Mouse (Mus musculus): ENCODE measurements at regions not wholly inside any gene's neighbourhood (a gene's known extent, or its start where the extent isn't known, plus 50 kb on each side); places are given as distances from the start of the nearest gene placed in this dataset.

DNA sequence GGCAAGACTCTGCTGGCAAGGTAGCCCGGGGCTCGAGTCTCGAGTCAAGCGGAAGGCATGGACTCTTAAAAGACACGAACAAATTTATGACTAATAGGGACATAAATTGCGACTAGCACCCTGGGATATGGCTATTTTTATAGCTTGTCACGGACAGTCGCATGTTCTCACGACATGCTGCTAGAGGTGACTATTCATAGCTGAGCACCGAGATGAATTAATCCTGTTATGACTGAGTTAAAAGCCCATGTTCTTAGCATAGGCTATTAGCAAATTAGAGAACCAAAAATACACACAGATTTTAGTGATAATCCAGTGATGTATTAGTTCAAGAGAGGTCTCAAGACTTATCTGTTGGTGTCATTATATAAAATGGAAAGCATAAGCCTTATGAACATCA, 539.2 kb downstream of the Gm19410 start:
- no peak for DNase-seq (ENCODE audit: low spot score in 2 of 2)

DNA sequence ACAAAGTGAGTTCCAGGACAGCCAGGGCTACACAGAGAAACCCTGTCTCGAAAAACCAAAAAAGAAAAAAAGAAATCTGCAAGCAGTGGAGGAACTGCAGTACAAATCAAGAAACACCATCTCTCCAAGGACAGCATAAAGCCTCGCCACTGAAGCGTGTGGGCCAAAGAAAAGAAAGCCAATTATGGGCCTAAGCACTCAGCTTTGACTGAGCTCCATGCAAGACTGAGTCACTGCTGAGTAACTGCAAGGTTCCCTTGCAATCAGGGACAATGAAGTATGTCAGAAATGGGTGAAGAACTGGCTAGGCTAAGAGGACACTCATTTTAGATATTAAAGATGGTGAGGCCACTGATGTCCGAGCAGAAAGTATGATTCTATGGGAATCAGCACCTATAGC, 540.7 kb downstream of the Gm19410 start:
- no peak for DNase-seq (ENCODE audit: low spot score in 2 of 2)

DNA sequence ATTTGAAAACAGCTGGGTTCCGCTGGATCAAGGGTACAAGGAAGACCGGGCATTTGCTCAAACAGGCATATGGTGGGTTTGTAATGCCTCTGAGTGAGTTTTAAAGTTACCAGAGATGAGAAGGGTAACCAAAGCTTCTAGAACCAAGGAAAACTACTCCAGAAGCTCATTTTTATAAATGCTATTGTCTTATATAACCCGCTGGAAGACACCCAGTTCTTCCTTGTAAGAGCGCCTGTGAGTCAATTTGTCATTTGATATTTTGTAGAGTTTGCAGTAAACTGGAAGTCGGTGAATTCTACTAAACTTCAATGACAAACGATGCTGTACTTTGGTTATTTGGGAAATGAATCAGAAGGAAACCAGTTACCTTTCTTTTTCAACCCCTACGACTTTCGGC, 541.9 kb downstream of the Gm19410 start:
- no peak for DNase-seq (ENCODE audit: low spot score in 2 of 2)

DNA sequence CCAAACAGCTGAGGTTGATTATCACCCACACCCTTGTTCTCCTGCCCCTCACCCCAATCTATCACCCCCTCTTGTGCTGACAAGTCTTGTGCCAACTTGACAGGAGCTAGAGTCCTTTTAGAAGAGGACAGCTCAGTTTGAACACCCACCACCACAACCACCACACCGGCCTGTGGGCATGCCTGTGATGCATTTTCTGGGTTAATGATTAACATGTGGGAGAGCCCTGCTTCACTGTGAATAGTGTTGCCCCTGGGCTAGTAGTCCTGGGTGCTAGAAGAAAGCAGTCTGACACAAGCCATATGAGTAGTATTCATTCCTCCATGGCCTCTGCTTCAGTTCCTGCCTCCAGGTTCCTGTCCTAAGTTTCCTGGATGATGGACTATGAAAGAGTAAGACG, 542.5 kb downstream of the Gm19410 start:
- no peak for DNase-seq (ENCODE audit: low spot score in 2 of 2)

DNA sequence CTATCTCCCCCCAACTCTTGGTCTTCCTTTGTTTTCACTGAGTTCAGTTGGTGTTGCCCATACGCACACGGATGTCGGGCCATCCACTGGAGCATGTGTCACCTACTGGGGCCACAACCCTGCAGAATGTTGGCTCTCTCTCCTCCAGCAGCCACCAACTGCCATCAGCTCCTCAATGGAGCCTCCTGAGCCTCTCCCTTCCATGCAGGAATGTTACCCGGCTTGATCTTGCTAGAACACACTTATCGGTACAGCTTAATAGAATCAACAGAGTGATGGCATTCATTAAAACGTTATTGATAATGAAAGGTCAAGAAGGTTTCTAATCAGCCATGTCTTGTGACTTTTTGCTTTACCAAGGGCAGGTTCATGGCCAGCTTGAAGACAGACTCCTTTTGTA, 543.7 kb downstream of the Gm19410 start:
- DNase-seq (ENCODE audit: low spot score in 2 of 2) = no peak

DNA sequence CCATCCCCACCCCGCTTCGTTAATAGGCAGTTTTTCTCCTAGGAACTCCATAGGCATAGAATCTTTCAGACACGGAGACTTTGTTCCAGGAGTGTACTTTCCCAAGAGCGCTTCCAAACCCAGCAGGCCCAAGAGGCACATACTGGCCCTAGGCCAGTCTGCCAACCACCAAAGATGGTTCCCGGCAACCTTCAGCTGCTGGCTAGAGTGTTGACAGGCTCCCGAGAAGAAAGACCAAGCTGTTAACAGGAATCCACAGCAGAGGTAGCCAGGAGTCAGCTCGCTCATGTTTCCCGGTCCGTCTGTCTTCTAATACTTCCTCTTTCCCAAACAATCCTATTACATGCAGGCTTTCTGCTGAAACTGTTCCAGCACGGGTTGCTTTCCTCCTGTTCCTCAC, 544.4 kb downstream of the Gm19410 start:
- no peak for DNase-seq (ENCODE audit: low spot score in 2 of 2)

DNA sequence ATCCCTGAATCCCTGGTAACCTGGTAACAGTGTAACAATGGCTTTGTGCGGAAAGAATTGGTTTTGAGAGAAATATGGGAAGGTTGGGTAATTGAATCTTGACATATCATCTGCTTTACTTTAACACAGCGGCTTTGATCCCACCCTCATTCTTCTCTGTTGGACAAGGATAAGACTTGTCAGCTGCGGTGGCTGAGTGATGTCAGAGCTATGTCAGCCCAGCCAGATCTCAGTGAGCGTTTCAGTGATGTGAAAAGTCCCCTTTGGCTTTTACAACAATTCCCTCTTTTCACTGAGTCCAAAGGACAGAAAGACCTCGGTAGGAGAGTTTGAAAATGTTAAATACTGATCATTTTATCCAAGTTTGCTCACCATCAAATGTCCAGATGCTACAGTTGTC, 546.1 kb downstream of the Gm19410 start:
- no peak for DNase-seq (ENCODE audit: low spot score in 2 of 2)

DNA sequence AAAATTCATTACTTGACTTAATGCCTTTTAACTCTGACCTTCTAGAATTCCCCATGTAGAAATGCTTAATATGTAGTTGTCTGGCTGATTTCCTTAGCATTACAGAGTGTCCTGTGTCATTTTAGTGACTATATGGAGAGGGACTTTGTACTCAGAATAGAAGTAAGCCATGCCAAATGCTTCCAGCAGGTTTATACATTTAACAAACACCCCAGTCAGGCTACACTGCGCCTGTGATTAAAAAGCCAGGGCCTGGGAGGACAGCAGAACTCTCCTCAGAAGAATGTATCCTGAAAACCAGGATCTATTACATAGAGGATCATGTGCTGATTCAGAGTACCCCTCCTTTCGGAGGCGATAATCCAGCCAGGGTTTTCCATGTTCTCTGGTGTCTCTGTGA, 547.4 kb downstream of the Gm19410 start:
- DNase-seq (ENCODE audit: low spot score in 2 of 2) = no peak

DNA sequence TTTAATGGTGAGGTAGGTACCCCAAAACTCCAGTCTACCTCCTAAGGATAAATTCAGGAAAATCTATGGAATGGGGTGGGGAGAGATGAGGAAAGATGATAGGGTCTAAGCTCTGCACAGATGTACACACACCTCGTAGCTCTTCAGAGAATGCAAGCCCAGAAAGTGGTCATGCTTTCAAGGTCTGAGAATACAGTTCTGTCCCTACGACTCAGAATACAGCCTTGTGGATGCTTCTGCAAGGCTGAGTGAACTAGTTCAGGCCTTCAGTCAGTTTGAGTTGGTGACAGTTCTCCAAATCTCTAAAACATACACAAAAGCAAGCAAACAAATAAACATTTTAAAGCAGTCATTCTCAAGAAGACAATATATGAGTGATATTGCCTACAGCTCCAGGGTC, 552.8 kb downstream of the Gm19410 start:
- no peak for DNase-seq (ENCODE audit: low spot score in 2 of 2)

DNA sequence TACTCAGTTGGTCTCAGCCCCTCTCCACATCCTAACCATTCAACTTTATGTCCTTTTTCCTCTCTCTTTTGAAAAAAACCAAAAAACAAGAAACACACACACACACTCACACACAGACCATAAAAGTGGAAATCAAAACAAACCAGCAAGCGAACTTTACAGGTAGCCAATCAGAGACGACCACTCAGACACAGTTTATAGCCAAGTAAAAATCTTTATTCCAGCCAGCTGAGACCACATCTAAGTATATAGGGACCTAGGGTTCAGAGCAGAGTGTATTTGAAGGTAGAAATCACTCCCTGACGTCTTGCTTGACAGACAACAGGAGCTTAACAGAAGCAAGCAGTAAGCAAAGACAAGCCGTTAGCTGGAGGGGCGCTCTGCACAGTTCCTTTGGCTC, 553.3 kb downstream of the Gm19410 start:
- no peak for DNase-seq (ENCODE audit: low spot score in 2 of 2)

DNA sequence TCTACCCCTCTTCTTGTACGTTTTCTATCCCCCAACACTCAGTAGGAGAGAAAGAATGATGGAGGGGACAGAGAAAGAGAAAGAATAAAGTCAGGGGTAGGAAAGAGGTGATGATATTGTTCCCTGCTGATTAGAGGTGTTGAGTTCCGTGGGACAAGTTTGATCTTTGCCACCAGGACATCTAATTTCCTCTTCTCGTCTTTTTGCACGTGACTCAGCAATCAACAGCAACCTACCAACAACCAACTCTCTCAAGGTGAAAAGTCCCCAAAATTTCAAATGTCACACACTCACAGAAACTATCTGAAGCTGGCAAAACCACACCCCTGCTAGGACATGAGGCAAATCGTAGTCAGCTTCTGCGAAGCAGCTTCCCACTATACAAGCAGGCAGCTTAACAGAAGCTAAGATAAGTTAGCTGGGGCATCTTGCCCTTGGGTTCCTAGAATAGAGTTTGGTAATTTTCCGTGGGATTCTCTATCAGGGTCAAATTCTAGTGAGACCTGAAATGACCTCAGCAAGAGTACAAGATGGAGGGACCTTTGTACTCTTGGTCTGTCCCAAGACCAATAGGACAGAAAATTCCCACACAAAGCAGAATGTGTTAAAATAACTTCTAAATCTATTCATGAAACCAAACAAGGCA, 553.8 kb downstream of the Gm19410 start:
- DNase-seq (ENCODE audit: low spot score in 2 of 2) = no peak

DNA sequence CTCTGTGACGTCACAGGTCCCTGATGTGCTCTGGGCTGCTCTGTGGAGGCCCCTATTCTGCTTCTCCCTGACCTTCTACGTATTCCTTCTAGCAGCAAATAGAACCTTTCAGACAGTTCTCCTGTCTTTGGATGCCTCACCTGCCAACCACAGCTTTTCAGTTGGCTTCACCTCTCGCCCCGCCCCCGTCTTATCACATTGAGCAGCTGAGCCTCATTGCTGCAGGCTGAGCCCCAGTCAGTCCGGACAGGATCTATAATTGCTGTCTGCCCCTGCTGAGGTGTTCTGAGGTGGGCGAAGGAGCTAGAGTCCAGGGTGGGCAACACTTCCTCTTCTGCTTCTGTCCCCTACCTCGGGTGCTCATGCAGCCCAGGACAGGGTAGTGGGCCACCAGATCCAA, 556.5 kb downstream of the Gm19410 start:
- no peak for DNase-seq (ENCODE audit: low spot score in 2 of 2)

DNA sequence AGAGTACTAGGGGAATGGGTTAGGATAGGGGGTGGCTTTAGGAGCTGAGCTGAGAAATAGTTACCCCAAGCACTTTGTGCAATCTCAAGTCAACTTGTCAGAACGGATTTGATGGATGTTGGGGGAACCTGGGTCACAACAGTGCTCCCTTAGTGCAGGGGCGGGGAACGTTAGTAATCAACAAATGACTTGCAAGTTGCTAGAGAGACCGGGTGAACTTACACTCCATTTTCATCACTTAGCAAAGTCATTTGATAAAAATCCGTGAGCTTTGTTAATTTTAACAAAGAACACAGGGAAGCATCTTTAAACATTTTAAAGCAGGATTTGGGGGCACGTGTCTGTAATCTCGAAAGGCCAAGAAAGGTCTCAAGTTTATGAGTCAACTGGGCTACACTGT, 557.0 kb downstream of the Gm19410 start:
- no peak for DNase-seq (ENCODE audit: low spot score in 2 of 2)

DNA sequence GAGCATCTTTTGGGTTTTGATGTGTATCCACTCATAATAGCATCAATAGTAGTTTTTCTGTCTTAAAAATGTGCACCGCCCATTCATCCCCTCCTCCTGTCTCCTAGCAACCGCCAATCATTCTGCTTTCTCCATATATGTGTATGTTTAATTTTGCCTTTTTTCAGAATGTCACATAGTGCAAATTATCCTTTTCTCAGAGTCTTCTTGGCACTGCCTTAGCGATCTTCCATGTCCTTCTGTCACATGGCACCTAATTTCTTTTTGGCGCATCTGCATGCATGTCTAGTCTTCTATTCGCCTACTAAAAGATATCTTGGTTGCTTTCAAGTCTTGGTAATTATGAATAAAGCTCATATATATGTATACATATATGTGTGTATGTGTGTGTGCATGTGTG, 573.0 kb downstream of the Gm19410 start:
- DNase-seq (ENCODE audit: low spot score in 2 of 2) = no peak

DNA sequence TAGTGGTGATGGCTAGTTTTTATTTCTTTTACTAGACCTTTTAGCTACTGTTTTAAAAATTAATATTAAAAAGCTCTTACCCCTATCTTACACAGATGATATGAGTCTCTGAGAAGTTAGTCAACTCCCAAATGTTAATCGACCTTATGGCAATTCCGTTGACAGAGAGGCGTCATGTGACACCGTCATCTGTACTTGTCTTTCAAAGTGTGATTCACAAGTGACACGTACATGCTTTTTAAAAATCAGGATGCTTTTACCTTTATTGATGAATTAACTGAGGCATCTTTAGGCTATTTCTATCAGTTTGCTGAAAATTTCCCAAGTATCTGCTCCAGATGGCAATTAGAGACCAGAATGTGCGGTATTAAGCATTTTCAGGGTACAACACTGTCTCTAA, 573.9 kb downstream of the Gm19410 start:
- DNase-seq (ENCODE audit: low spot score in 2 of 2) = no peak

DNA sequence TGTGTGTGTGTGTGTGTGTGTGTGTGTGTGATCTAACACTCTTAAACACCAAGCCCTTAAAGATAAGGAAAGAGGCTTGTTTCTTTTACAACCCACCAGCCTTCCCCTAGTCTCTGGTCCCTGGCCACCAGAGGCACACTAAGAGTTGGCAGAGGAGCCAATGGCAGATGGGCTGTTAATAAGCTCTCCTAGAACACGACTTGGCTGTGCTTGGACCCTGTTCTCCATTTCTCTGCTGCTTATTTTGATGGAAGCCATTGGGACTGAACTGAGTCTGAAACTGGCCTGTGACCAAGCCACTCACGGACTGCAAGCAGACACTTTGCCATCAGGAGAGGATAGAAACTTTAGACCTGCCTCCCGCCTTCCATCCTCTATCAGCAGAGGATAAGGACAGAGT, 574.9 kb downstream of the Gm19410 start:
- DNase-seq (ENCODE audit: low spot score in 2 of 2) = no peak

DNA sequence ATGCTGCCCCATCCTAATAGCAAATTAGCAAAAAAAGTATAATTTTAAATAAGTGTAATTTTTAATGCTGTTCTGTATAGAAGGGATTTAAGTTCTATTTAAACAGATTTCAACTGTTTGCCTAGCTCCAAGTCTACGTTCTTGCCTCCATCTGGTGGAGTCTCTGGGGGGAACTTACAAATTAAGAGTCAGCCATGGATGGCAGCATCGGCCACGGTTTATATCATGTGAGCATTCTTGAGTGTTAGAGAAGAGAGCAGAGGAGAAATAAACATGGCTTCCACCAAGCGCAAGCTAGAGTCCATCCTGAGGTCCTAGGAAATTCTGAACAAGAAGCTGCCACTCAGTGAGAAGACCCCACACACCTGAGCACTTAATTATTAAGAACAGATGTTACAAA, 576.4 kb downstream of the Gm19410 start:
- no peak for DNase-seq (ENCODE audit: low spot score in 2 of 2)

DNA sequence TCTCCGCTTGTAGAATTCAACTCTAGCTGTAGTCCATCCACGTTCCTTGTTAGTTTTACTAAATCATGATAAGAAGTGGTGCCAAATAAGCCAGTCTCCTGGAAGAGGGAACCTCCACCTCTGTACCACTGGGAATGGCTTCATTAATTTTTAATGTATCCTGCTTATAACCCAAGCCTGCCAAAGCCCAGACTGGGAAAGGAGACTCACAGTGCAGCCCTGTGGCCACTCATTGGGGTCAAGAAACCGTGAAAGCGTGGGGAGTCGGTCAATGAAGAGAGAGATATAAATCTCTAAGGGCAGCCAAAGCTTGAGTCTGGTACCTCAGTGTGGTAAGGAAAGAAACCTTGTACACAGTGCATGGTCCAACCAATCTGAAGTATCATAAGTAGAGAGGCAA, 577.1 kb downstream of the Gm19410 start:
- DNase-seq (ENCODE audit: low spot score in 2 of 2) = no peak

DNA sequence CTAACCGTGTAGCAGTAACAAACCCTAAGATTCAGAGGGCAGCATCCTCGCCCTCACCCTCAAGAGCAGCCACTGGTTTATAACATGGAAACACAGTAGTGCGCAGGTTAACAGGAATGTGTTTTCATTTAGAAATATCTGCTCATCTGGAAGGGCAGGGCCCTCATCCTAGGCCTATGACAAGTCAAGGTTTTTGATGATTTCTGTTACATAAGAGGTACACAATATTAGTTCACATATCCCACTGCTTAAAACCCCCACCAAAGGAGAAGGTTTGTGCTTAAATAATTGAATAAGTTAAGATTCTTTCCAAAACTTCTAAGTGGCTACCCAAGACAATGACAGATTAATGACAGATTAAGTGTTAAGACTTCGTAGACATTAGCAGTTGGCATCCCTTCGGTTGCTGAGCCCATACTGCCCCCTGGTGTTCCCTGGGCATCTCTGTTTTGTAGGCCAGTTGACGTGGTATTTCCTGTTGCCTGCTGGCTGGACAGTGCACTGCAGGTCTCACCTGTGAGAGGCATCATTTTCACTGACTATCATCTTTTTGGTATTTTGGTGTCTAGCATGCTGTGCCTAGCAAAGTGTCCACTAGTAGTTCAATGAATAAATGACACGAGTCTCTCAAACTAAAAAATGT, 581.2 kb downstream of the Gm19410 start:
- DNase-seq (ENCODE audit: low spot score in 2 of 2) = peak; percentile 60 to 71

DNA sequence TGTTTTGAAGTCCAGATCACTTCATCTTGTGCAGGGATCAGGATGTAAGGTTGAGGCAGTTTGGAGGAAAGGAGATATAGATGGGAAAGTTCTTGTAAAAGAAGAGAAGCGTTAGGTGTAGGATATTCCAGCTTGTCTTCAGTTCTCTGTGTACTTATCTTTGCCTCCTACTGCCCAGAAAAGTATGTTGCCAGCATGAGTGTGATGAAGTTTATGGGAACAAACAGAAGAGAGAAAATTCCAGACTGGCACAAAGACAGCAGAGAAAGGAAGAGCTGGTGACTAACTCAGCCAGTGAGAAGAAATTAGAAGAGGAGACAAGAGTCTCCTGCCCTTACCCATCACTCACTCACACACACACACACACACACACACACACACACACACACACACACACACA, 582.5 kb downstream of the Gm19410 start:
- DNase-seq (ENCODE audit: low spot score in 2 of 2) = no peak

DNA sequence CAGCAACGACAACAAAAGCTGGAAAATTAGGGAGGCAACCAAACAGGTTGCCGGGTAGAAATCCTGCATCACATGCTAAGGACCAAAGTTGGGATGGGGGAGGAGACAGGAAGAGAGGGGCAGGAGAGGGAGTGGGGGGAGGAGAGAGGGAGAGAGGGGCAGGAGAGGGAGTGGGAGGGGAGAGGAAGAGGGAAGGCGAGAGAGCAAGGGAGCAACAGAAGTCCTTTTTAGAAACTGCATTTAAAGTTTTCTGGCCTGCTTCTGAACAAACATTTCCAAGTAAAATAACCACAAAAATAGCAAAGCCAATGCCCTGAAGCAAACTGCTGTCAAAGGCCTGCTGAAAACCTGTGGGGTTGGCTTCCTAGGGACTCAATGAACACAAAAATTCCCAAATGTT, 589.3 kb downstream of the Gm19410 start:
- no peak for DNase-seq (ENCODE audit: low spot score in 2 of 2)

DNA sequence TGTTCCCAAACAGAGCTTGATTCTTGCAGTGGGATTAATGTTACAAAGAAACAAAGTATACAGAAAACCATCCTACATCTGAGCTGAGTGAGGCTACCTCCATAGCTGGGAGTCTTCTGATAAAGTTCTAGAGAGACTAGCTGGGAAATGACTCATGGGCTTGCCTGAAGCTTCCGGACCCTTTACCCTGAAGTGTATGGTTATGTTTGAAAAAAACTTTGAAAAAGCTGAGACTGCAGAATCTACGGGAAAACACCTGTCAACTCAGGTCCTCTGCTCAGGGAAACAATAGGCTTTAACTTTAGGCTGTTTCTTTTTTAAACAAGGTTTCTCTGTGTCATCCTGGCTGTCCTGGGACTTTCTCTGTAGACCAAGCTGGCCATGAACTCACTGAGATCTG, 593.4 kb downstream of the Gm19410 start:
- no peak for DNase-seq (ENCODE audit: low spot score in 2 of 2)

DNA sequence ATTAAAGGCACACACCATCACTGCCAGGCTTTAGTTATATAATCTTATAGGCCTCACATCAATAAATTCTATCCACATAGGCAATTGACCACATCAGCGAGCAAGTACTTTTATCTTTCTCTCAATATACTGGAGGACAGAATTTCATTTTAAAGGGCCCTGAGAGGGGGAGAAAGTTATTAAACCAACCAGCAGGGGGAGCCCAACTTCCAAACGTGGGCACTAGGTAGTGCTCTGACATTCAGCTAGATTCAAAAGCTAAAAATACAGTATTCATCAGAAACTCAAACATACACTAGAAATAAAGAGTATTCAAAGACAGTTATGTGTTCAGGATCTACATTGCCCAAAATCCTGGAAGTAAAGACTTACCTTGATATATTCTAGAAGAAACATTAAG, 595.7 kb downstream of the Gm19410 start:
- DNase-seq (ENCODE audit: low spot score in 2 of 2) = peak; percentile 47 to 58

DNA sequence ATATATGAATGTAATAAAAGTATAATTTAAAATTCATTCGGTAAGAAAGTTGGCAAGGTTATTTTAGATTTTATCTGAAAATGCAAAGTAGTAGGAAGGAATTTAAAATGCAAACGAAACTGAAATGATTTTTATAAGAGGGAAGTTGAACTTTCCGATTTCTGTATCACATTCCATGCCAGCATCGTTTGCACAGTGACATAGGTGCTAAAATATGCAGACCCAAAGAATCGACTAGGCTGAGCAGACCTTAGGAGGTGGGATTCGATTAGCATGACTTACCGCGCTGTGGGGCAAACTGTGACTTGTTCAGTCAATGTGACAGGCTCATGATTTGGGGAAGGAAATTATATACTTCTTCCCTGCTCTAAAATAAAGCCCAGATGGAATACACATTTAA, 596.2 kb downstream of the Gm19410 start:
- DNase-seq (ENCODE audit: low spot score in 2 of 2) = no peak

Measured in right cerebral cortex, postnatal 36 days (tissue).